Mouse (Mus musculus) midbrain, embryonic 13.5 days (tissue): ENCODE data around the gene Zfp523. TPM values are rescaled to one million over a fixed set of nuclear protein-coding genes. Genes with fewer than 3 reads are reported as not detected.

Experiments used
- ATAC-seq: fragments of 200-750 bp; cut with Nextera tagmentation; 2 replicates; pipeline ENCODE4 v1.8.0; 2017; ENCODE audit warnings: mild to moderate bottlenecking, moderate TSS enrichment, moderate library complexity
- H3K27ac ChIP-seq: fragments of 300-500 bp; sonication (generic); 2 replicates; pipeline ENCODE4 v1.5.1; 2015; ENCODE audit warnings: inconsistent platforms, mild to moderate bottlenecking, moderate library complexity
- H3K27me3 ChIP-seq: fragments of 300-500 bp; sonication (generic); 2 replicates; pipeline ENCODE4 v1.6.1; 2015; ENCODE audit warnings: mild to moderate bottlenecking, inconsistent platforms
- H3K36me3 ChIP-seq: fragments of 300-500 bp; sonication (generic); 2 replicates; pipeline ENCODE4 v1.6.1; 2015; ENCODE audit warnings: mild to moderate bottlenecking, inconsistent platforms
- H3K4me1 ChIP-seq: fragments of 300-500 bp; sonication (generic); replicated peaks from 2 replicates; pipeline ENCODE4 v1.6.1; 2015; ENCODE audit warnings: inconsistent platforms
- H3K4me2 ChIP-seq: fragments of 300-500 bp; sonication (generic); replicated peaks from 2 replicates; pipeline ENCODE4 v1.6.1; 2015; ENCODE audit warnings: moderate library complexity, mild to moderate bottlenecking, inconsistent platforms
- H3K4me3 ChIP-seq: fragments of 300-500 bp; sonication (generic); replicated peaks from 2 replicates; pipeline ENCODE4 v1.5.1; 2015; ENCODE audit warnings: mild to moderate bottlenecking, inconsistent platforms
- H3K9ac ChIP-seq: fragments of 300-500 bp; sonication (generic); replicated peaks from 2 replicates; pipeline ENCODE4 v1.6.1; 2015; ENCODE audit warnings: mild to moderate bottlenecking, inconsistent platforms
- H3K9me3 ChIP-seq: fragments of 300-500 bp; sonication (generic); 2 replicates; pipeline ENCODE4 v1.6.1; 2016; ENCODE audit warnings: mild to moderate bottlenecking, inconsistent platforms
- WGBS: fragments of 180-500 bp; shearing (Covaris S2); methylation state at CpG from one replicate; pipeline ENCODE4 v1.1.7; 2015; 5-methylcytosine and 5-hydroxymethylcytosine counted together
- polyA plus RNA-seq: library from polyadenylated mRNA; unstranded; fragments of >200 nt; fragmentation: Nextera tagmentation; extraction: Ambion mirVana; gene quantifications from 2 replicates; pipeline ENCODE4 v1.2.1, GENCODE M21; 2015

Zfp523 gene
- polyA plus RNA-seq, 1 experiment from 2014 or later, result 45.6 TPM

GRCm38 (mm10) chr17:28141771-28142699 lies 34.9 kb upstream of the Zfp523 start, which contains the start of gene Scube3:
Gene Scube3, plus strand, starts transcription at chr17:28142141.
- peak within 1 kb of the TSS; percentile 87 for H3K4me2 ChIP-seq
- H3K9ac ChIP-seq, result peak within 1 kb of the TSS; percentile 91
- peak; percentile 61 for ATAC-seq
- peaks cover 14% of the 10 kb centered on the region for H3K27me3 ChIP-seq
- peaks cover 67% of the 10 kb centered on the region for H3K4me1 ChIP-seq
- under 1% methylated on average over 78 of the region's 97 CpGs for WGBS
- H3K4me3 ChIP-seq, result peak within 1 kb of the TSS; percentile 76
- H3K36me3 ChIP-seq, result no peaks in the 10 kb centered on the region
- no peaks in the 10 kb centered on the region for H3K9me3 ChIP-seq
- peak within 1 kb of the TSS; percentile 96 for H3K27ac ChIP-seq

GRCm38 (mm10) chr17:28142700-28143610 lies 34.0 kb upstream of the Zfp523 start:
- under 1% methylated on average over 33 of the region's 33 CpGs for WGBS
- H3K4me1 ChIP-seq, result peaks cover 76% of the 10 kb centered on the region
- H3K9ac ChIP-seq, result peak overlapping the region; percentile 91
- peak overlapping the region; percentile 76 for H3K4me3 ChIP-seq
- peaks cover 14% of the 10 kb centered on the region for H3K27me3 ChIP-seq
- H3K36me3 ChIP-seq, result no peaks in the 10 kb centered on the region
- H3K4me2 ChIP-seq, result peak overlapping the region; percentile 87
- H3K9me3 ChIP-seq, result no peaks in the 10 kb centered on the region
- peak overlapping the region; percentile 96 for H3K27ac ChIP-seq
- no peak for ATAC-seq

- under 1% methylated on average over 9 of the region's 9 CpGs for WGBS
- no peak for ATAC-seq
- peaks cover 84% of the 10 kb centered on the region for H3K4me1 ChIP-seq
Measured at GRCm38 (mm10) chr17:28143751-28144150, 33.2 kb upstream of the Zfp523 start.

GRCm38 (mm10) chr17:28144241-28144640 lies 32.7 kb upstream of the Zfp523 start:
- H3K36me3 ChIP-seq, result no peaks in the 10 kb centered on the region
- no peak for ATAC-seq
- WGBS, result 7% methylated on average over 6 of the region's 6 CpGs
- 0 out of 2 replicates have a peak overlapping the region, but pooled peaks have one; percentile 31 for H3K27ac ChIP-seq
- H3K4me1 ChIP-seq, result peaks cover 89% of the 10 kb centered on the region
- H3K4me3 ChIP-seq, result peak overlapping the region; percentile 76
- H3K9ac ChIP-seq, result peak overlapping the region; percentile 69
- H3K27me3 ChIP-seq, result peaks cover 12% of the 10 kb centered on the region
- no peaks in the 10 kb centered on the region for H3K9me3 ChIP-seq
- H3K4me2 ChIP-seq, result peak overlapping the region; percentile 87

More at GRCm38 (mm10) chr17:28143751-28144150, 33.2 kb upstream of the Zfp523 start:
- no peaks in the 10 kb centered on the region for H3K36me3 ChIP-seq
- H3K9me3 ChIP-seq, result no peaks in the 10 kb centered on the region
- peak overlapping the region; percentile 76 for H3K4me3 ChIP-seq
- H3K27me3 ChIP-seq, result peaks cover 14% of the 10 kb centered on the region
- peak overlapping the region; percentile 69 for H3K9ac ChIP-seq
- H3K27ac ChIP-seq, result peak overlapping the region; percentile 31; the same call in 1 of the 2 replicates
- peak overlapping the region; percentile 87 for H3K4me2 ChIP-seq

GRCm38 (mm10) chr17:28148288-28148687 lies 28.6 kb upstream of the Zfp523 start:
- Histone ChIP-seq H3K27me3 (no peaks in the 10 kb centered on the region), H3K4me1 (peaks cover 69% of the 10 kb centered on the region), H3K4me3 (no peak overlapping the region), H3K4me2 (no peak overlapping the region), H3K9ac (no peak overlapping the region; the same call in 1 of the 2 replicates), H3K27ac (no peak overlapping the region), H3K36me3 (peaks cover 5% of the 10 kb centered on the region; the same call in 1 of the 2 replicates), H3K9me3 (no peaks in the 10 kb centered on the region)
- no peak for ATAC-seq
- WGBS, result 79% methylated on average over 3 of the region's 3 CpGs

- no peaks in the 10 kb centered on the region for H3K27me3 ChIP-seq
- 61% methylated on average over 8 of the region's 8 CpGs for WGBS
- H3K4me2 ChIP-seq, result no peak overlapping the region
- ATAC-seq, result no peak
- H3K4me1 ChIP-seq, result peaks cover 55% of the 10 kb centered on the region
- no peak overlapping the region for H3K9ac ChIP-seq
- H3K27ac ChIP-seq, result no peak overlapping the region
- H3K9me3 ChIP-seq, result no peaks in the 10 kb centered on the region
- no peak overlapping the region for H3K4me3 ChIP-seq
- H3K36me3 ChIP-seq, result peaks cover 17% of the 10 kb centered on the region
Measured at GRCm38 (mm10) chr17:28149734-28150133, 27.2 kb upstream of the Zfp523 start.

- no peak for ATAC-seq
- Histone ChIP-seq H3K36me3 (peaks cover 24% of the 10 kb centered on the region), H3K9me3 (no peaks in the 10 kb centered on the region), H3K4me1 (peaks cover 48% of the 10 kb centered on the region), H3K9ac (no peak overlapping the region), H3K27ac (no peak overlapping the region), H3K4me2 (no peak overlapping the region), H3K27me3 (no peaks in the 10 kb centered on the region), H3K4me3 (no peak overlapping the region)
- 67% methylated on average over 12 of the region's 12 CpGs for WGBS
Measured at GRCm38 (mm10) chr17:28150456-28150855, 26.5 kb upstream of the Zfp523 start.

- no peak overlapping the region for H3K27ac ChIP-seq
- H3K4me2 ChIP-seq, result no peak overlapping the region
- peaks cover 27% of the 10 kb centered on the region for H3K4me1 ChIP-seq
- no peaks in the 10 kb centered on the region for H3K27me3 ChIP-seq
- no peak for ATAC-seq
- no peaks in the 10 kb centered on the region for H3K9me3 ChIP-seq
- WGBS, result 86% methylated on average over 6 of the region's 6 CpGs
- H3K4me3 ChIP-seq, result no peak overlapping the region
- H3K36me3 ChIP-seq, result peaks cover 44% of the 10 kb centered on the region
- no peak overlapping the region for H3K9ac ChIP-seq
Measured at GRCm38 (mm10) chr17:28153095-28153494, 23.8 kb upstream of the Zfp523 start.

- Histone ChIP-seq H3K27me3 (no peaks in the 10 kb centered on the region), H3K9ac (no peak overlapping the region), H3K9me3 (no peaks in the 10 kb centered on the region), H3K4me2 (no peak overlapping the region), H3K36me3 (peaks cover 58% of the 10 kb centered on the region), H3K4me3 (no peak overlapping the region), H3K4me1 (peaks cover 17% of the 10 kb centered on the region), H3K27ac (no peak overlapping the region)
- ATAC-seq, result no peak
- 87% methylated on average over 8 of the region's 8 CpGs for WGBS
Measured at GRCm38 (mm10) chr17:28154970-28155369, 22.0 kb upstream of the Zfp523 start.

- Histone ChIP-seq H3K27me3 (no peaks in the 10 kb centered on the region), H3K36me3 (peaks cover 72% of the 10 kb centered on the region), H3K9ac (no peak overlapping the region; the same call in 1 of the 2 replicates), H3K27ac (no peak overlapping the region), H3K9me3 (no peaks in the 10 kb centered on the region), H3K4me1 (peaks cover 27% of the 10 kb centered on the region), H3K4me3 (no peak overlapping the region), H3K4me2 (no peak overlapping the region)
- WGBS, result 39% methylated on average over 10 of the region's 10 CpGs
- no peak for ATAC-seq
Measured at GRCm38 (mm10) chr17:28160361-28160760, 16.6 kb upstream of the Zfp523 start.

- no peaks in the 10 kb centered on the region for H3K9me3 ChIP-seq
- H3K4me3 ChIP-seq, result no peak overlapping the region
- no peak overlapping the region for H3K27ac ChIP-seq
- peaks cover 27% of the 10 kb centered on the region for H3K4me1 ChIP-seq
- no peak overlapping the region for H3K4me2 ChIP-seq
- ATAC-seq, result no peak
- H3K9ac ChIP-seq, result no peak overlapping the region
- H3K27me3 ChIP-seq, result no peaks in the 10 kb centered on the region
- WGBS, result 36% methylated on average over 11 of the region's 11 CpGs
- peaks cover 72% of the 10 kb centered on the region for H3K36me3 ChIP-seq
Measured at GRCm38 (mm10) chr17:28161310-28161881, 15.5 kb upstream of the Zfp523 start.
